Comparison of ENCODE assay signal across 16 mouse cellular contexts in the genomic region with DNA sequence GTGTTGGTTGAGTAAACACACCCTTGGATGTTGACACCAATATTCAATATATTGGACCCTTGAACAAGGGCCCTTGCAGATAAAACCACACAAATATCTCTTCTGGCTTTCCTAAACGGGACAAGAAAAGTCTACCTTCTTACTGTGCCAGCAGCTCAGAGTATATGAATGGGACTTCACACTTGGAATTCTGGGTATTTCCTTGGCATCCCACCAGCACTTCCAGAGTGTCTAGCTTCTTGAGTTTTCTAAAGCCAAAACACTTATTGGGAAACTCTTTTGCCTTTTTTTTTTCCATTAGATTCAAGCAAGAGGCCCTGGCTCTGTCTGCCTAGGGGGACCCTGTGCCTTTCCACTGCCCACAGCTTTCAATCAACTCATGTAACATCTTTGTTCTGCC.
A peak's percentile ranks its signal among the peaks of the same experiment; 100 is the strongest.
DNase-seq lines count a peak whose midpoint lies in the region; ATAC-seq and TF ChIP-seq lines count a peak whose summit lies in the region.
"Had no signal": no experiment of that assay in that cellular context is flagged by ENCODE, and none has a peak within 500 bp of the region (broad histone marks: within the 10 kb centered on the region; RNA-seq: fewer than 3 reads in every experiment).

No protein-coding gene starts in this region.

- ATAC-seq in heart, embryonic 11.5 days (replicated peaks; ENCODE audit: insufficient number of reproducible peaks, low FRiP score, low TSS enrichment): no peak
- peak; percentile 30 for ATAC-seq in lung, embryonic 14.5 days (ENCODE audit: insufficient read depth)
- ATAC-seq in granulocyte monocyte progenitor cell, adult 5-6 weeks (replicated peaks; ENCODE audit: poor library complexity, severe bottlenecking): no peak
- ATAC-seq: CD4-positive, CD25-positive, alpha-beta regulatory T cell, adult 4 months; forebrain, embryonic 15.5 days; liver, embryonic 12.5 days had no signal

- peaks cover 7% of the 10 kb centered on the region for H3K4me1 ChIP-seq in heart, embryonic 11.5 days (ENCODE audit: control insufficient read depth, insufficient read depth, low read length)
- peaks cover 5% of the 10 kb centered on the region; the same call in 1 of the 2 replicates for H3K4me1 ChIP-seq in lung, embryonic 14.5 days (ENCODE audit: insufficient read depth)
- H3K4me1 ChIP-seq: forebrain, embryonic 15.5 days; liver, embryonic 12.5 days; megakaryocyte, embryonic 14.5 days had no signal

- H3K36me3 ChIP-seq in heart, embryonic 11.5 days (ENCODE audit: control insufficient read depth, insufficient read depth, low read length): no peaks in the 10 kb centered on the region
- H3K36me3 ChIP-seq in lung, embryonic 14.5 days (ENCODE audit: insufficient read depth): no peaks in the 10 kb centered on the region
- H3K36me3 ChIP-seq: embryonic facial prominence, embryonic 13.5 days; forebrain, embryonic 15.5 days; liver, embryonic 12.5 days had no signal

- DNase-seq in heart, adult 18-20 months: peak; percentile 7 to 15
- DNase-seq in right cerebral cortex, postnatal 10 days (ENCODE audit: low spot score in 2 of 2): peak; percentile 49 to 52
- DNase-seq in right cerebral cortex, adult 2 months (ENCODE audit: low spot score in 2 of 2): no peak
- peak; percentile 90 for DNase-seq in lung, embryonic 14.5 days
- DNase-seq in embryo, embryonic 10 days (ENCODE audit: low spot score): no peak
- DNase-seq: cerebellum, adult 9-11 months; gastrocnemius, postnatal 14 days; right cerebral cortex, adult 18-20 months; thymus, adult 18-20 months had no signal

- no peaks in the 10 kb centered on the region for H3K9me3 ChIP-seq in heart, embryonic 11.5 days (replicated peaks; ENCODE audit: control insufficient read depth, low read length)
- no peaks in the 10 kb centered on the region for H3K9me3 ChIP-seq in lung, embryonic 14.5 days (ENCODE audit: low read depth, low read length)
- H3K9me3 ChIP-seq: embryonic facial prominence, embryonic 13.5 days; forebrain, embryonic 15.5 days; liver, embryonic 12.5 days; megakaryocyte, embryonic 14.5 days had no signal

- WGBS in heart, embryonic 11.5 days (ENCODE audit: insufficient replicate concordance): 63% methylated on average over 1 of the region's 1 CpGs
- WGBS in lung, embryonic 14.5 days: 22% methylated on average over 1 of the region's 1 CpGs

- H3K27me3 ChIP-seq in heart, embryonic 11.5 days (ENCODE audit: control insufficient read depth, insufficient read depth, low read length): no peaks in the 10 kb centered on the region
- H3K27me3 ChIP-seq in lung, embryonic 14.5 days (ENCODE audit: insufficient read depth, low read length): no peaks in the 10 kb centered on the region
- H3K27me3 ChIP-seq: embryonic facial prominence, embryonic 13.5 days; forebrain, embryonic 15.5 days; liver, embryonic 12.5 days; megakaryocyte, embryonic 14.5 days had no signal

- no peak overlapping the region for H3K4me3 ChIP-seq in heart, embryonic 11.5 days (ENCODE audit: low read depth, low read length)
- no peak overlapping the region for H3K4me3 ChIP-seq in lung, embryonic 14.5 days (ENCODE audit: low read depth, low read length)
- H3K4me3 ChIP-seq: embryonic facial prominence, embryonic 13.5 days; forebrain, embryonic 15.5 days; liver, embryonic 12.5 days; megakaryocyte, embryonic 14.5 days had no signal

- H3K9ac ChIP-seq in heart, embryonic 11.5 days (ENCODE audit: low read depth, low read length): no peak overlapping the region
- no peak overlapping the region for H3K9ac ChIP-seq in lung, embryonic 14.5 days
- H3K9ac ChIP-seq: embryonic facial prominence, embryonic 13.5 days; forebrain, embryonic 15.5 days; liver, embryonic 12.5 days had no signal

- H3K4me2 ChIP-seq in heart, embryonic 11.5 days: no peak overlapping the region
- H3K4me2 ChIP-seq in lung, embryonic 14.5 days: no peak overlapping the region
- H3K4me2 ChIP-seq: embryonic facial prominence, embryonic 13.5 days; forebrain, embryonic 15.5 days; liver, embryonic 12.5 days had no signal

- H3K27ac ChIP-seq in heart, embryonic 11.5 days (ENCODE audit: low read depth, low read length): no peak overlapping the region
- H3K27ac ChIP-seq in lung, embryonic 14.5 days (ENCODE audit: low read depth): no peak overlapping the region
- H3K27ac ChIP-seq: embryonic facial prominence, embryonic 13.5 days; forebrain, embryonic 15.5 days; liver, embryonic 12.5 days had no signal

- no peak for TF ChIP-seq CTCF in lung, embryonic 14.5 days (IDR thresholded peaks at IDR 0.05; ENCODE audit: low read depth)

Comparison
In these comparisons a context has a peak if more than half of its experiments do, and no peak if none do; other contexts are left out.
1. DNase-seq: peak in heart, adult 18-20 months (2 of 2), right cerebral cortex, postnatal 10 days (2 of 2) and lung, embryonic 14.5 days (single experiment); none in right cerebral cortex, adult 2 months (0 of 2) and embryo, embryonic 10 days (single experiment).